Mouse (Mus musculus) heart, postnatal 10 days (tissue): ENCODE data around the gene Prh1. TPM values are rescaled to one million over a fixed set of nuclear protein-coding genes. Genes with fewer than 3 reads are reported as not detected.
"Not testable (repeated sequence)": the region's sequence is repeated elsewhere in the genome, so short reads cannot be mapped to it uniquely, and the experiment has no call there.

ENCODE experiments used
- DNase-seq, 2 experiments: peaks; one replicate each; pipeline ENCODE4 v3.0.0; 2021
- intact Hi-C: fragments of 180-260 bp; cut with DNase I; formaldehyde crosslinking; loops from one replicate; pipeline ENCODE4 v1.15.1; 2025
- total RNA-seq, 2 experiments: library from RNA; stranded (reverse); gene quantifications; 2 replicates each; pipeline ENCODE4 v1.2.3; 2021

The Prh1 gene
- not detected for total RNA-seq

GRCm38 (mm10) chr6:132569509-132569908 is at the start of gene Prh1:
TSS of gene Prh1 (plus strand) at chr6:132569809.
- DNase-seq, intact Hi-C loops: not testable (repeated sequence)

- DNase-seq, intact Hi-C loops: not testable (repeated sequence)
Observed at GRCm38 (mm10) chr6:132595613-132596012, 26.0 kb downstream of the Prh1 start, which contains the start of gene Prp2. TSS of gene Prp2 (plus strand) at chr6:132595913.

Other genes starting within 250 kb of the Prh1 start
- not detected for gene Gm8882, start 205.7 kb upstream of the Prh1 start, total RNA-seq
- gene Prp2, start 26.1 kb downstream of the Prh1 start, total RNA-seq = not detected
- not detected for gene A630073D07Rik, start 81.7 kb downstream of the Prh1 start, total RNA-seq
- not detected for gene Tas2r120, start 87.1 kb downstream of the Prh1 start, total RNA-seq
- gene Tas2r121, start 131.2 kb downstream of the Prh1 start, total RNA-seq = not detected
- not detected for gene Tas2r122, start 142.1 kb downstream of the Prh1 start, total RNA-seq
- gene Tas2r115, start 168.2 kb downstream of the Prh1 start, total RNA-seq = not detected
- not detected for gene Tas2r124, start 184.9 kb downstream of the Prh1 start, total RNA-seq
- gene Tas2r102, start 192.3 kb downstream of the Prh1 start, total RNA-seq = not detected
- not detected for gene Tas2r136, start 208.4 kb downstream of the Prh1 start, total RNA-seq
- not detected for gene Tas2r117, start 233.0 kb downstream of the Prh1 start, total RNA-seq